Mouse (Mus musculus): ENCODE measurements at regions not wholly inside any gene's neighbourhood (a gene's known extent, or its start where the extent isn't known, plus 50 kb on each side); places are given as distances from the start of the nearest gene placed in this dataset.

- no peak for TF ChIP-seq TAL1 (conservative IDR thresholded peaks at IDR 0.05; ENCODE audit: low read depth, low read length)
- no peak for TF ChIP-seq CTCF (IDR thresholded peaks at IDR 0.05; ENCODE audit: low read depth, low read length)
- no peak for TF ChIP-seq POLR2AphosphoS5 (IDR thresholded peaks at IDR 0.05; ENCODE audit: insufficient replicate concordance, low read depth, low read length)
- no peak for TF ChIP-seq GATA1 (IDR thresholded peaks at IDR 0.05; ENCODE audit: borderline replicate concordance, low read length)
- no peak for TF ChIP-seq GATA2 (IDR thresholded peaks at IDR 0.05; ENCODE audit: borderline replicate concordance, low read depth, low read length)
- ATAC-seq (ENCODE audit: extremely low read depth, insufficient number of reproducible peaks, low FRiP score, poor library complexity, severe bottlenecking) (no peak), DNase-seq (ENCODE audit: low spot score) (no peak)
- no peaks in the 10 kb centered on the region for H3K4me1 ChIP-seq (ENCODE audit: insufficient read depth, low read depth, low read length)
- no peaks in the 10 kb centered on the region for H3K9me3 ChIP-seq (replicated peaks)
- H3K4me3 ChIP-seq (ENCODE audit: low read depth, low read length), result no peak overlapping the region
- H3K36me3 ChIP-seq (replicated peaks), result no peaks in the 10 kb centered on the region
- no peaks in the 10 kb centered on the region for H3K27me3 ChIP-seq (ENCODE audit: insufficient read depth, low read length)
Observed at GRCm38 (mm10) chr17:51246038-51246437, 66.9 kb upstream of the Tbc1d5 start.

- ATAC-seq (ENCODE audit: extremely low read depth, insufficient number of reproducible peaks, low FRiP score, poor library complexity, severe bottlenecking), result no peak
- no peak for DNase-seq (ENCODE audit: low spot score)
- TF ChIP-seq GATA2 (IDR thresholded peaks at IDR 0.05; ENCODE audit: borderline replicate concordance, low read depth, low read length), result no peak
- H3K4me3 ChIP-seq (ENCODE audit: low read depth, low read length), result no peak overlapping the region
- H3K36me3 ChIP-seq (replicated peaks), result no peaks in the 10 kb centered on the region
- no peaks in the 10 kb centered on the region for H3K9me3 ChIP-seq (replicated peaks)
- no peaks in the 10 kb centered on the region for H3K27me3 ChIP-seq (ENCODE audit: insufficient read depth, low read length)
- H3K4me1 ChIP-seq (ENCODE audit: insufficient read depth, low read depth, low read length), result no peaks in the 10 kb centered on the region
Observed at GRCm38 (mm10) chr17:51240360-51240993, 61.3 kb upstream of the Tbc1d5 start.

DNA sequence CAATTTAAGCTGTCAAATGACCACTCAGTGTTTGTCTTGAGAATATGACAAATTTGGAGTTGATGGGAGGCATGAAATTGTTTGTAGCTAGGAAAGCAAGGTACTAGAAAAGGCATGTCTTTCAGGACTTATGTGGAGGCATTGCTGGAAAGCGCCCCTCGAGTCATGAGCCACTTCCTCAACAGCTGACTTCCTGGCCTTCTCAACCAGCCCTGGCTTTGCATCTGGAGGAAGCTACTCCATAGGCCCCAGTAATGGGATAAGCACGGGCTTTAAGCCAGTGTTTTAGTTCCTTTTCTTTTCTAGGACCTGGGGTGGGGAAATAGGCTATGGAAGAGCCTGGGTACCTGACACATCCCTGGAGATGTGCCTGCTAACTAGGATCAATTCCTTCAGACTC, 60.3 kb upstream of the Tbc1d5 start:
- H3K27me3 ChIP-seq (ENCODE audit: insufficient read depth, low read length), result no peaks in the 10 kb centered on the region
- no peak for TF ChIP-seq CTCF (IDR thresholded peaks at IDR 0.05; ENCODE audit: low read depth, low read length)
- TF ChIP-seq GATA2 (IDR thresholded peaks at IDR 0.05; ENCODE audit: borderline replicate concordance, low read depth, low read length), result no peak
- no peak for TF ChIP-seq GATA1 (IDR thresholded peaks at IDR 0.05; ENCODE audit: borderline replicate concordance, low read length)
- no peak for TF ChIP-seq TAL1 (conservative IDR thresholded peaks at IDR 0.05; ENCODE audit: low read depth, low read length)
- TF ChIP-seq POLR2AphosphoS5 (IDR thresholded peaks at IDR 0.05; ENCODE audit: insufficient replicate concordance, low read depth, low read length), result no peak

More for the DNA sequence above, 60.3 kb upstream of the Tbc1d5 start:
- Histone ChIP-seq H3K36me3 (replicated peaks) (no peaks in the 10 kb centered on the region), H3K9me3 (replicated peaks) (no peaks in the 10 kb centered on the region), H3K4me3 (ENCODE audit: low read depth, low read length) (no peak overlapping the region), H3K4me1 (ENCODE audit: insufficient read depth, low read depth, low read length) (no peaks in the 10 kb centered on the region)
- ATAC-seq (ENCODE audit: extremely low read depth, insufficient number of reproducible peaks, low FRiP score, poor library complexity, severe bottlenecking), result no peak
- DNase-seq (ENCODE audit: low spot score), result no peak
